Mouse (Mus musculus) testis, adult 2 months (tissue): ENCODE data around the gene Stac.

ENCODE experiments used
- CTCF ChIP-seq: fragments of 200-500 bp; IDR thresholded peaks from 2 replicates; pipeline ENCODE4 v1.5.1; 2012; ENCODE audit warnings: low read depth, mild to moderate bottlenecking, inconsistent platforms, low read length, moderate library complexity; ENCODE audit not compliant: control insufficient read depth, insufficient read depth, insufficient replicate concordance
- POLR2A ChIP-seq: fragments of 200-500 bp; IDR thresholded peaks from 2 replicates; pipeline ENCODE4 v1.6.1; 2012; ENCODE audit warnings: low read depth, mild to moderate bottlenecking, inconsistent platforms, low read length, moderate library complexity; ENCODE audit not compliant: control insufficient read depth

DNA sequence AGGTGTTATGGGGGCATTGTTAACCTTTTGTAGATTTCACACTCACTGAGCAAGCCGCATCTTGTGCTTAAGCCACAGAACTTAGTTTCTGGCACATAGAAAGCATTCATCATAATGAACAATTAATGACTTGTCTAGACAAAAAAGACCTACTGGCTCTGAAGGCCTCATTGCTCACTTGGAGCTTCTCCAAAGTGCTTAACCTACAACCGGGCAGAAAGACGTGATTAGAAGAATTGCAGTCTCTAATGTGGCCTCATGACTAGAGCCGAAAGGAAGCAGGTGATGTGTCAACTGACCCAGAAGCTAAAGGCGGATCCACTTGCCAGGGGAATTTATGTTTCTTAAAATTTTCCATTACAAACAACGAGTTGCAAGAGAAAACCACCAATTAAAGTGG lies 147.5 kb downstream of the Stac start:
- no peak for TF ChIP-seq CTCF
- no peak for TF ChIP-seq POLR2A
